Mouse (Mus musculus): ENCODE data around the gene Ifitm3.
"Not testable (repeated sequence)": the region's sequence is repeated elsewhere in the genome, so short reads cannot be mapped to it uniquely, and the experiment has no call there.

Ifitm3 gene

GRCm38 (mm10) chr7:141036624-141037023 is 26.1 kb upstream of the Ifitm3 start:
- DNase-seq (ENCODE audit: extremely low read depth, low read depth, low spot score): not testable (repeated sequence)

DNA sequence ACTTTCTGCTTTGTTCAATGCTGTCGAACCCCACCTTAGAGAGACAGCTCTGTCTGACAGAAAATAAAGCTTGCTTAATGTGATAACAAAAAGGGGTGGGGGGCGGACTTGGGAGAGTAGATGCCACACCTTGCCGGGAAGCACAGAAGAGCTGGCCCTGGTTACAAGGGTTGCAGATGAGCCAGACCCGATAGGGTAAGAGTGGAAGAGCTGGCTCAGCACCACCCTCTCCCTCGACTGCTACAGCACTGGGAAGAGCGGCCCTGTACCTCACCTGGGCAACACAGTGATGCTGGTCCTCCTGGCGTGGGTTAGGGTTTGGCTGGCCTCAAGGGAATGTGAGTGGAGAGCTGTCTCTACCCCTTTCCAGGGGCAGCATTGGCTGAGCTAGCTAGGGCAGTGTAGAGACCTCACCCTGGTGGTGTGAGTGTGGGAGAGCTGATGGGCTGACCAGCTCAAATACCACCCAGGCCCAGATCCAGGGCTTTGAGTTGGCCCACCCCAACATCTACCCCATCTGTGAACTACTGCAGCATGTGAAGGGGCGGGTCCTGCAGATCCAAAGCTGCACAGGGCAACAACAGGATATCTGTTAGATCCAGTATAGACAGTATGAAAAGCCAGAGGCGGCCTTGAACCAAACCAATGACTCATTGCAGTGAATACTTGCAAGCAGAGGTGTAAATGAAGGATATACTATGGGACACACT is 22.0 kb upstream of the Ifitm3 start:
- no peak for DNase-seq (ENCODE audit: extremely low read depth, low read depth, low spot score)

GRCm38 (mm10) chr7:141030390-141030789 is 19.8 kb upstream of the Ifitm3 start:
- DNase-seq (ENCODE audit: extremely low read depth, low read depth, low spot score): no peak

DNA sequence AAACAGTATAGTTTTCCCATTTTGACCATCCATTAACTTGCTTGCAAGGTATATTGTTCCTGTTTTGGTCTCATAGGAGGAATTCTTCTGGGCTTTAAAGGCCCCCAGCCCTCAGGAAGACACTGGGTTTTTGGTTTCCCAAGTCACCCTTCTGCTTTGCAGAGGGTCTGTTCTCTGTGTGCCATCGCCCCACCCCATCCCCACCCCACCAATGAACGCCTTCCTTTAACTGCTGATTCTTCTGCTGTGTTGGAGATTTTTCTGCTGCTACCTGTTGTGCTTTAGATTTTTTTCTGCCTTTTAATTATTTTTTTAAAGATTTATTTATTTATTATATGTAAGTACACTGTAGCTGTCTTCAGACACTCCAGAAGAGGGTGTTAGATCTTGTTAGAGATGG is 18.3 kb upstream of the Ifitm3 start, which contains the start of gene Gm17387:
TSS of gene Gm17387 (plus strand) at position 301 of the 400 bp plus-strand sequence.
- no peak for DNase-seq (ENCODE audit: extremely low read depth, low read depth, low spot score)

DNA sequence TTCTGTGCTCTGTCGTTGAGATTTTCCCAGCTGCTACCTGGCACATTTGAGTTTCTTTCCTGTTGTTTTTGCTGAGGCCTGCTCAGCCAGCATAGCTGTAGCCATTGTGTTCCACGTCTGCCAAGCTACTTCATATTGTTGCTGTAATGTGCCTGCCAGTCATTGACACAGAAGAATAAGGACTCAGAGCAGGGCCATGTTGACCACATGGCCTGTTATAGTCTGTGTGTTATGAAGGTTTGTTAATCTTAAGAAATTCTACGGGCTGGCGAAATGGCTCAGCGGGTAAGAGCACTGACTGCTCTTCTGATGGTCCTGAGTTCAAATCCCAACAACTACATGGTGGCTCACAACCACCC is 16.1 kb upstream of the Ifitm3 start:
- no peak for DNase-seq (ENCODE audit: extremely low read depth, low read depth, low spot score)

DNA sequence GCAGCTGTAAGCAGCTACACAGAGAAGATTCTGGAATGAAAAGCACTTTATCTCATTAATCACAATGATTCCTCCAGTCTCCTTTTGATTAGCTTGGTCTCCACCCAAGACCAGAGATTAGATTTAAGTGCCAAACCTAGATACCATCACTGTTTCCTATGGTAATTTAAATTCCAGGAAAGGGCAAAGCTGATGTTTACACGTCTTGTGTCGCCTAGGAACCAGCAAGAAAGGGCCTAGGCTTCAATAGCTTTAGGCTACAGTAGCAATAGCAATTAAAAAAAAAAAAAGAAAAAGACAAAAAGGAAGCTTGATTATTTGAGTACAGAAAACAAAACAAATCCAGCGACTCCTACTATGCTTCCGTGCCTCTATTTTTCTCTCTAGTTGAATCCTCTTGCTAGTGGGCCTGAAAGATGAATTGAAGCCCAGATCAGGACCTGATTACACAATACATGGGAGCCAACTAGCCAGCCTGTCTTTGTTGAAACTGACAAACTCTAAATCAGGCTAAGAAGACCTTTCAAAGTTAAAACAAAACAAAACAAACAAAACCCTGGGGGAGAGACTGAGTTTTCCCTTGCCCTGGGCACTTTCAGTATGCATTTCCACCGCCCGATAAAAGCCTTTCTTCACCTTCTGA is 15.6 kb upstream of the Ifitm3 start:
- DNase-seq (ENCODE audit: extremely low read depth, low read depth, low spot score): no peak

DNA sequence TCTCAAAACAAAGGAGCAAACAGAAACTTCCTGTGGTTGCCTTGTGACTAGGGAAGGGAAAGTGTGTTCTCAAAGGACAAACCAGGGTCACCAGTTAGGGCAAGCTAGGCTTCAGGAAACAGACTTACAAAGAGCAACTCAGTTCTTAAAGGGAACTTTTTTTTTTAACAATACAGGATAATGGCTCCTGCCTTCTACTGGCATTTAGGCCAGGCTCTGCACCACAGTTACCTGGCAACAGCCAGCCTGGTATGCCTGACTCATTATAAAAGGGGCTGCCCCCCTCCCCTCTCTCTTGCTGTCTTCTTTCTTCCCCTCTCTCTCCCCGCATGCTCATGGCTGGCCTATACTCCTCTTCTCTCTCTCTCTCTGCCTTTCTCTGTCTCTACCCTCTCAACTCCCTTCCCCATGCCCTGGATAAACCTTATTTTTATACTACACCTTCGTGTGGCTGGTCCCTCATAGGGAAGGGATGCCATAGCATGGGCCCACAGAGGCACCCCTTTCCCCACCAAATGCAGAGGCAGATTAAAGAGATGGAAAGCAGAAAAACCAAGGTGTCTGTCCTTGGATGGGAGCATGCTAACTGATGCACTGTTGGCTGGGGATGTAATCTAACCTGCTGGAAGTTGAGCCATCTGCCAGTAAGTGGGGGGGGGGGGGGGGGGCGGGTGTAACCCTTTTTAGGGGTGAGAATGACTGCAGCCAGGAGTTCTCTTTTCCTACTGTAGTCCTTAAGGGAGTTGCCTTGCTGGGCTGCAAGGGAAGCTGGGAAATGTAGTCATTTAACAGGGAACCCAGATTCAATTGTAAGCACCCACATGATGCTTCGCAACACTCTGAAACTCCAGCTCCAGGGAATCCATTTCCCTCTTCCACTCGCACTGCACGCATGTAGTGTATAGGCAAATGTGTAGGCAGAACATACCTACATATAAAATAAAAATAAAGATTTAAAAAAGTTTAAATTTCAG is 14.6 kb upstream of the Ifitm3 start:
- no peak for DNase-seq (ENCODE audit: extremely low read depth, low read depth, low spot score)

DNA sequence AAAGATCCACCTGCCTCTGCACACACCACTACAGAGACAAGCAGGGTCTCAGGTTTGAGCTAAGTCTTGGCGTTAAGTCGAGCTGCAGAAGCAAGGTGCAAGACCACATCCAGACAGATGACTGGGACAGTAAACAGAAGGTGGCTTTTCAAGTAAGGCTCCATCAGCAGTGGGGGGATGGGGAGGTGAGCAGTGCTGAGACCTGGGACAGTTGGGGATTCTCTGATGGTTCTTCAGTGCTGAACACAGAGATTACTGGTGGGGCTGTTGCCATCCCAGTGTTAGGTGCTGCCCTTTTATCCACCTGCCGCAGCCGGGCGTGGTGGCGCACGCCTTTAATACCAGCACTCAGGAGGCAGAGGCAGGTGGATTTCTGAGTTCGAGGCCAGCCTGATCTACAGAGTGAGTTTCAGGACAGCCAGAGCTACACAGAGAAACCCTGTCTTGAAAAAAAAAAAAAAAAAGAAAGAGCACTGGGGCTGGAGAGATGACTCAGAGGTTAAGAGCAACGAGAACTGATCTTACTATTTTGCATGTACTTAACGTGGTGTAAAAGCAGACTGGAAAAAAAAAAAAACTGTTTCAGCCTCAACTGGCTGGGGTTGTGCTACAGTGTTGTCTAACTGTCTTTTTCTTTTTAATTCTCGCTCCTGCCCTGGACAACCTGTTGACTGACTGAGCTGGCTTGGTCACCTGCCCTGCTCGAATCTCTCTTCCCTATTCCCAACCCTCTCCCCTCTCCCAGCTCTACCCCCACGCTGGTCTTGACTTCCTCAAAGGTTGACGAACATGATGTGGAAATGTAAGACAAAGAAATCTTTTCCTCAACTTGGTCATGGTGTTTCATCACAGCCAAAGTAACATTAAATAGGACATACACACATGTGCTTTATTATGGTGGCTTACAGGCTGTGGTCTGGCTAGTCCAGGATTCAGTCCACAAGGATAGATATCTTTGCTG is 11.2 kb upstream of the Ifitm3 start:
- no peak for DNase-seq (ENCODE audit: extremely low read depth, low read depth, low spot score)

GRCm38 (mm10) chr7:141019028-141019427 is 8.5 kb upstream of the Ifitm3 start:
- DNase-seq (ENCODE audit: extremely low read depth, low read depth, low spot score): no peak

GRCm38 (mm10) chr7:141017824-141018223 is 7.3 kb upstream of the Ifitm3 start, which contains the start of gene Ifitm6:
Gene Ifitm6, minus strand, starts transcription at chr7:141017924.
- DNase-seq (ENCODE audit: extremely low read depth, low read depth, low spot score): not testable (repeated sequence)

DNA sequence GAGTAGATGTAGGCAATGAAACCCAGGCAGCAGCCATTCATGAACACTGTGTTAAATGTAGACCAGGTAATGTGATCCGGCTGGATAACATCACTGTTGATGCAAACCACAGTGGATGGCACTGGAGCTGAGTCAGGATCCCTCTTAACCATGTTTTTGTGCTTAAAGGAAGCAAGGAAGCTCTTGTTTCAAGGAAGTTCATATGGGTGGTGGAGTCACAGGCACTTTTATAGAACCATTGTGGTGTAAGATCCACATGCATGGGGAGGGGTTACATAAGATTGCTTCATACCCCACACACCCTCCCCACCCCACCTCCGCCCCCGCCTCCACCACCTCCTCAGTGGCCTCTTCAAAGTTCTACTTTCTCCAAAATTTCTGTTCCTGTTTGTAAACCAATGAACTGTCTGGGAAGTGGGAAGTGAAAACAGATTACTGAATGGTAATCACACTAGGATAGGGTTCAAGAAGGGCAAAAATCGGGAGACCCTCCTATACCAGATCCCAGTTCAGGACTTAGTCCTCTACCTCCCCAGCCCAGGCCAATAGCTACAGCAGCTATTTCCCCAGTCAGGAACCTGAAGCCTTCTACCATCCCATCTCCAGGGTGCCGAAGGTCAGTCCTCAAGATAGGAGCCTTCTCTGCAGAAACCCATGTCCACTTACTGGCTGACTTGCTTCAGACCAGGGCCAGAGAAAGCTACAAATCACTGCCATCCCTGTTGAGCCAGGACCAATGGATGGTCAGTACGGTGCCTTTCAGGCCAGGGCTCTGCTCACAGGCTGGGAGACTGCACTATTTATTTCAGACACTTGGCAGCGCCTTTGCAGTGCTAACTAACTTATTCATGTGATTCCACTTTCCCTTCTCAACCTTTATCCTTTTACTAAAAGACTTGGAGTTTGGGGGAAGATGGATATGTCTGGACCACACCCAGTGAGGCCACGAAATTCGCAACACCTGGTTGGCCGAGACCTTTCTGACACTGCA is 6.4 kb upstream of the Ifitm3 start:
- DNase-seq (ENCODE audit: extremely low read depth, low read depth, low spot score): no peak

GRCm38 (mm10) chr7:141011238-141011770 is 734 bp upstream of the Ifitm3 start:
- no peak for DNase-seq (ENCODE audit: extremely low read depth, low read depth, low spot score)

- DNase-seq (ENCODE audit: extremely low read depth, low read depth, low spot score): no peak
Measured at GRCm38 (mm10) chr7:141009665-141010064, 905 bp downstream of the Ifitm3 start.

- DNase-seq (ENCODE audit: extremely low read depth, low read depth, low spot score): no peak
Measured at GRCm38 (mm10) chr7:141008938-141009660, 1.5 kb downstream of the Ifitm3 start.

DNA sequence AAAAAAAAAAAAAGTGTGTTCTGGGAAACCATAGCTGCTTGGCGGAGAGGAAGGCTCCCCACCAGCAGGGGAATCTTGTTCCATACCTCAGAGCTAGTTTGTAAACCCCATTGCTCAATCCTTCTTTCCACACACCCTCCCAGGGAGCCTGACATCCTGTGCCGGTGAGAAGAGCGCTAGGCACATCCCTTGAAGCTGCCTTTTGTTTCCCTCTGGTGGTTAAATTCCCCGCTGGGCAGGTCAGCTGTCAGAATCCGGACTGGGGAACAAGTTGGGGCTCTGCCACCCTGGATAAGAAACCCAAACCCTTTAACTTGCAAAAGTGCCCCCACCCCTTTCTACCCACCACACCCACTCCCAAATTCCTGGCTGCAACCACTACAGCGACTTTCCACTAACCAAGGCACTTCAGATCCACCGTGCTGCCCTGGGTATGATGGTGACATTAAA is 2.2 kb downstream of the Ifitm3 start:
- peak; percentile 68 for DNase-seq (ENCODE audit: extremely low read depth, low read depth, low spot score)

DNA sequence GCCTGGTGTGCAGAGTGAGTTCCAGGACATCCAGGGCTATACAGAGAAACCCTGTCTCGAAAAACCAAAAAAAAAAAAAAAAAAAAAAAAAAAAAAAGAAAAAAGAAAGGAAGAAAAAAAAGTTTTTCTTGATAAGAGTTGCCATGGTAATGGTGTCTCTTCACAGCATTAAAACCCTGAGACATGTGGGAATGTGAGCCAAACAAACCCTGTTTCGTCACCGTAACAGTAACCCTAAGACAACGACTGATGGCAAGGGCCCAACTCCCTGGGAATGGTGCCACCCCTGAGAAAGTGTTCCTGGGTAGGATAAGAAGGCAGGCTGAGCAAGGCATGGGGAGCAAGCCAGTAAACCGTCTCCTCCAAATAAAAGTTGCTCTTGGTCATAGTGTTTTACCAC is 3.7 kb downstream of the Ifitm3 start:
- DNase-seq (ENCODE audit: extremely low read depth, low read depth, low spot score): peak; percentile 88

GRCm38 (mm10) chr7:141006446-141006845 is 4.1 kb downstream of the Ifitm3 start:
- no peak for DNase-seq (ENCODE audit: extremely low read depth, low read depth, low spot score)
